Mouse (Mus musculus) ES-E14 (cell line): Measurements from ENCODE around the gene Cdh22.

Source experiments
- CHD2 ChIP-seq: IDR thresholded peaks from 2 replicates; pipeline ENCODE4 v1.6.1; 2014; ENCODE audit warnings: mild to moderate bottlenecking, low read depth, low read length, inconsistent platforms
- ZC3H11A ChIP-seq: IDR thresholded peaks from 2 replicates; pipeline ENCODE4 v1.6.1; 2012; ENCODE audit warnings: low read depth, mild to moderate bottlenecking, inconsistent platforms, low read length, borderline replicate concordance

- TF ChIP-seq CHD2 (no peak), ZC3H11A (no peak)
Measured at GRCm38 (mm10) chr2:165238416-165239145, 3.9 kb upstream of the Cdh22 start.
